Mouse (Mus musculus) forebrain, embryonic 11.5 days (tissue): ENCODE results near the gene Metrnl. TPM values are rescaled to one million over a fixed set of nuclear protein-coding genes. Genes with fewer than 3 reads are reported as not detected.

ENCODE experiments used
- polyA plus RNA-seq: library from polyadenylated mRNA; unstranded; fragments of >200 nt; fragmentation: Nextera tagmentation; extraction: Ambion mirVana; gene quantifications from 2 replicates; pipeline ENCODE4 v1.2.1, GENCODE M21; 2014

Gene Metrnl
- polyA plus RNA-seq, 1 experiment from 2014 or later, result 4.8 TPM

Other genes starting within 250 kb of the Metrnl start
- 49.8 and 54.9 TPM in 2 replicates for gene Tbcd, start 249.6 kb upstream of the Metrnl start, polyA plus RNA-seq
- gene Zfp750, start 182.2 kb upstream of the Metrnl start, polyA plus RNA-seq, result 0.48 and 0.56 TPM in 2 replicates
- gene B3gntl1, start 28.4 kb upstream of the Metrnl start, polyA plus RNA-seq, result 7.4 and 7.6 TPM in 2 replicates
- not detected in 2 replicates for gene Ptchd3, start 128.7 kb downstream of the Metrnl start, polyA plus RNA-seq